Mouse (Mus musculus) heart, embryonic 14.5 days (tissue): Measurements from ENCODE around the gene Ccdc85a. TPM values are rescaled to one million over a fixed set of nuclear protein-coding genes. Genes with fewer than 3 reads are reported as not detected.

Experiments
- ATAC-seq: fragments of 200-750 bp; cut with Nextera tagmentation; 2 replicates; pipeline ENCODE4 v1.8.0; 2017; ENCODE audit warnings: low read depth, moderate TSS enrichment; ENCODE audit not compliant: insufficient number of reproducible peaks, insufficient read depth, low FRiP score
- H3K27ac ChIP-seq, 2 experiments: fragments of 200-500 bp in 1 of 2; fragments of 300-500 bp in 1 of 2; sonication (generic) in 1 of 2; replicated peaks in 1 of 2; 2 replicates each; pipeline ENCODE4 v1.5.1; 2012 to 2014; ENCODE audit warnings: low read depth in 2 of 2, low read length in 2 of 2, control low read depth in 1 of 2, mild to moderate bottlenecking in 1 of 2, mixed read lengths in 1 of 2; ENCODE audit not compliant: control insufficient read depth in 1 of 2, insufficient read depth in 1 of 2
- H3K27me3 ChIP-seq: fragments of 300-500 bp; sonication (generic); 2 replicates; pipeline ENCODE4 v1.6.1; 2014; ENCODE audit warnings: mild to moderate bottlenecking, low read length, control low read depth; ENCODE audit not compliant: control insufficient read depth, insufficient read depth
- H3K36me3 ChIP-seq: fragments of 300-500 bp; sonication (generic); 2 replicates; pipeline ENCODE4 v1.6.1; 2014; ENCODE audit warnings: mild to moderate bottlenecking, control low read depth, low read length, mixed read lengths; ENCODE audit not compliant: control insufficient read depth, insufficient read depth
- H3K4me1 ChIP-seq, 2 experiments: fragments of 200-500 bp in 1 of 2; fragments of 300-500 bp in 1 of 2; sonication (generic) in 1 of 2; 2 replicates each; pipeline ENCODE4 v1.6.1; 2012 to 2014; ENCODE audit warnings: low read length in 2 of 2, control low read depth in 1 of 2, mixed read lengths in 1 of 2; ENCODE audit not compliant: control insufficient read depth in 2 of 2, insufficient read depth in 2 of 2
- H3K4me2 ChIP-seq: fragments of 300-500 bp; sonication (generic); 2 replicates; pipeline ENCODE4 v1.6.1; 2014; ENCODE audit warnings: mild to moderate bottlenecking, low read length
- H3K4me3 ChIP-seq, 2 experiments: fragments of 200-500 bp in 1 of 2; fragments of 300-500 bp in 1 of 2; sonication (generic) in 1 of 2; 2 replicates each; pipeline ENCODE4 v1.5.1; 2012 to 2014; ENCODE audit warnings: low read length in 2 of 2, mild to moderate bottlenecking in 2 of 2, control low read depth in 1 of 2, low read depth in 1 of 2, moderate library complexity in 1 of 2; ENCODE audit not compliant: control insufficient read depth in 1 of 2, insufficient read depth in 1 of 2
- H3K9ac ChIP-seq: fragments of 300-500 bp; sonication (generic); 2 replicates; pipeline ENCODE4 v1.6.1; 2014; ENCODE audit warnings: mild to moderate bottlenecking, low read length
- H3K9me3 ChIP-seq: fragments of 300-500 bp; sonication (generic); 2 replicates; pipeline ENCODE4 v1.6.1; 2016; ENCODE audit warnings: low read length, control low read depth; ENCODE audit not compliant: control insufficient read depth
- WGBS: fragments of 180-500 bp; shearing (Covaris S2); extraction: QIAGEN DNeasy Blood & Tissue Kit; methylation state at CpG from one replicate; pipeline ENCODE4 v1.1.7; 2014; 5-methylcytosine and 5-hydroxymethylcytosine counted together
- polyA plus RNA-seq: library from polyadenylated mRNA; unstranded; fragments of >200 nt; fragmentation: Nextera tagmentation; extraction: Ambion mirVana; gene quantifications from 2 replicates; pipeline ENCODE4 v1.2.1, GENCODE M21; 2014

Gene Ccdc85a
- polyA plus RNA-seq = 0.71 and 0.93 TPM in 2 replicates

GRCm38 (mm10) chr11:28583911-28584434, at the start of gene Ccdc85a:
Gene Ccdc85a (minus strand): TSS chr11:28584324.
- H3K36me3 ChIP-seq = no peaks in the 10 kb centered on the region
- WGBS = 1% methylated on average over 23 of the region's 25 CpGs
- peak; percentile 83 for ATAC-seq
- H3K4me1 ChIP-seq = peaks cover 0 to 5% of the 10 kb centered on the region in 2 experiments; a peak in 1 of 4 replicates
- H3K4me3 ChIP-seq = peak within 1 kb of the TSS; percentile 51 to 55
- no peak within 1 kb of the TSS for H3K27ac ChIP-seq
- H3K9ac ChIP-seq = peak within 1 kb of the TSS; percentile 49
- peak within 1 kb of the TSS; percentile 96 for H3K4me2 ChIP-seq
- H3K9me3 ChIP-seq = no peaks in the 10 kb centered on the region
- peaks cover 24% of the 10 kb centered on the region for H3K27me3 ChIP-seq

DNA sequence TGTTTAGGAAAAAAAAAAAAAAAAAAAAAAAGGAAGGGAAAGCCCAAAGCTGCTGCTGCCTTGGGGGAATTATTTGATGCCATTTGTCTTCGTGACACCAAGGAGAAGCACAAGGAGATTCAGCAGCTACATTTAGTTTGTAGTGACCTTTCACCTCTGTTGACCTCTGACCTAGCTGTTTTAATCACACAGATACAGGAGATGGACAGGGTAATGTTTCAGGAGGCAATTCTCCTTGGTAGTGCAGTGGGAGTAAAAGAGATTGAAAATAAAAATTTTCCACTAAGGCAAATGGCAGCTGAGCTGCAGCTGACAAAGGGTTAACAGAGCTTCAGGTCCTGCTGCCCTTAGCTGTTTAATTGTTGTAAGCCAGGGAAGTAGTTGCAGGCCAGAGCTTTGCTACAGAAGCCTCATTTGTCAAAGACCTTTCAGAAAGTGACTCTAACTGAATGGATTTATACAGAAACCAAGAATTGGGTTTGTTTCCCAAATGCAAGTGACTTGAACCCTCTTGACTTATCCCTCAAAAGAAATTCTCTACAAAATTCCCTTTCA, 49.5 kb upstream of the Ccdc85a start:
- ATAC-seq = no peak
- WGBS = 66% methylated on average over 1 of the region's 1 CpGs
- H3K9me3 ChIP-seq = no peaks in the 10 kb centered on the region
- no peaks in the 10 kb centered on the region for H3K27me3 ChIP-seq
- no peak overlapping the region for H3K4me3 ChIP-seq
- H3K9ac ChIP-seq = no peak overlapping the region
- H3K36me3 ChIP-seq = no peaks in the 10 kb centered on the region
- H3K4me1 ChIP-seq = no peaks in the 10 kb centered on the region
- H3K27ac ChIP-seq = no peak overlapping the region
- no peak overlapping the region for H3K4me2 ChIP-seq

- no peak for ATAC-seq
- Histone ChIP-seq H3K4me1 (no peaks in the 10 kb centered on the region), H3K27me3 (no peaks in the 10 kb centered on the region), H3K9ac (no peak overlapping the region), H3K36me3 (no peaks in the 10 kb centered on the region), H3K4me3 (no peak overlapping the region), H3K4me2 (no peak overlapping the region), H3K9me3 (no peaks in the 10 kb centered on the region), H3K27ac (no peak overlapping the region)
- 94% methylated on average over 1 of the region's 1 CpGs for WGBS
Measured at GRCm38 (mm10) chr11:28633093-28633492, 49.0 kb upstream of the Ccdc85a start.

- Histone ChIP-seq H3K4me2 (no peak overlapping the region), H3K27ac (no peak overlapping the region), H3K4me3 (no peak overlapping the region), H3K36me3 (no peaks in the 10 kb centered on the region), H3K9me3 (no peaks in the 10 kb centered on the region), H3K9ac (no peak overlapping the region), H3K27me3 (no peaks in the 10 kb centered on the region), H3K4me1 (no peaks in the 10 kb centered on the region)
- no peak for ATAC-seq
- 74% methylated on average over 2 of the region's 2 CpGs for WGBS
Measured at GRCm38 (mm10) chr11:28630771-28631170, 46.6 kb upstream of the Ccdc85a start.

- no peaks in the 10 kb centered on the region for H3K4me1 ChIP-seq
- H3K36me3 ChIP-seq = no peaks in the 10 kb centered on the region
- H3K9me3 ChIP-seq = no peaks in the 10 kb centered on the region
- no peak for ATAC-seq
- no peak overlapping the region for H3K4me2 ChIP-seq
- H3K27me3 ChIP-seq = no peaks in the 10 kb centered on the region
- H3K27ac ChIP-seq = no peak overlapping the region
- no peak overlapping the region for H3K9ac ChIP-seq
- H3K4me3 ChIP-seq = no peak overlapping the region
Measured at GRCm38 (mm10) chr11:28610781-28611491, 26.8 kb upstream of the Ccdc85a start.

DNA sequence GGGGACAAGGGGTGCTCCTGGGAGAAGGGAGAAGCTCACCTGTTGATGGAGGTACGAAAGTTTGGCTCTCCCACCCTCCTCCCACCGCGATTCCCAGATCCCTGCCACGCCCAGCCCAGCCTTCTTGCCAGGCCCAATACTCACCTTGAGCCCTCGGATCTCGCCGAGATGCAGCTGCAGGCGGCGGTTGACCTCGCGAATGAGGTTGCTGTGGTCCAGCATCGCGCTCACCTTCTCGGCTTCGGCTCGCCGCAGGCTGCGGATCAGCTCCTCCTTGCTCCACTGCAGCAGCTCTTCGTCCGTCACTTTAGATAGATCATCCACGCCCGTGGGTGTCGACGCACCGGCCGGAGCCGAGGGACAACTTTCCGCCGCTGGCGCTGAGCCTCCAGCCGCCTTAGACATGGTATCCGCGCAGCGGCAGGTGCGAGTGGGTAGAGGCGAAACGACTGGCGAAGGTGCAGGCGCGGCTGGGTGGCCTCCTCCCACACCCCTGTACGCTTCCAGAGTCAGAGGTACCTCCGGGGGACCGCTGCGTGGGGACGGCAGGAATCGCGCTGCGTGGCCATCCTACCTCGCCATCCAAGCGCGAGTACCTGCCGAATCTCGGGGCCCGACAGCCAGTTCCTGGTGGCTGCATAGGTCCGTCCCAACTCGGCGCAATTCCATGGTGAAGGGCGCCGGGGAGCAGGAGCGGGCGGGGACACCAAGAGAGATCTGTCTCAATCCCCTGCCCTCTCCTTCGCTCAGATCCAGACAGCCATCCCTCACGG, 800 bp downstream of the Ccdc85a start:
- WGBS = 1% methylated on average over 61 of the region's 63 CpGs
- no peaks in the 10 kb centered on the region for H3K9me3 ChIP-seq
- peak overlapping the region; percentile 51 to 55 for H3K4me3 ChIP-seq
- H3K27ac ChIP-seq = no peak overlapping the region
- H3K4me1 ChIP-seq = peaks cover 0 to 5% of the 10 kb centered on the region in 2 experiments; a peak in 1 of 4 replicates
- H3K27me3 ChIP-seq = peaks cover 24% of the 10 kb centered on the region
- no peaks in the 10 kb centered on the region for H3K36me3 ChIP-seq
- peak overlapping the region; percentile 49 for H3K9ac ChIP-seq
- H3K4me2 ChIP-seq = peak overlapping the region; percentile 96
- 0 out of 2 replicates have a peak, but pooled peaks have one; percentile 6 for ATAC-seq

DNA sequence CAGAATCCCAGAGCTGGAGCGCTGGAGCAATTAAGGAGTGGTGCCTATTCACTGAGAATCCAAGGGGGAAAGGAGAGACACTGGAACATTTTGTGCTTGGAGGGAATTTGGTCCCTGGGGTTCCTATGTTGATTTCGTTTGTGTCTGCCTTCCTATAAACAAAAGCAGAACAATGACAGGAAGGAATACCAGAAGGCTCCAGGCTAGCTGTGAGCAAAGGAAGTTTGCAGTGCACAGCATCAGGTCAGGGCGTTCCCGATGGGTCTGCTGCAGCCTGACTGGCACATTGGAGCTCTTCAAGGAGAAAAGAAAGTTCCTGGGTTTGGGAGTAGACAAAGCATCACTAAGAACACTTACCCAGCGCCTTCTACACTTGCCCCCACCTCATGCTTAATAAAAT, 1.9 kb downstream of the Ccdc85a start:
- Histone ChIP-seq H3K36me3 (no peaks in the 10 kb centered on the region), H3K4me2 (no peak overlapping the region), H3K4me1 (peaks cover 0 to 5% of the 10 kb centered on the region in 2 experiments; a peak in 1 of 4 replicates), H3K9me3 (no peaks in the 10 kb centered on the region), H3K4me3 (no peak overlapping the region), H3K27ac (no peak overlapping the region), H3K9ac (no peak overlapping the region), H3K27me3 (peaks cover 24% of the 10 kb centered on the region)
- 17% methylated on average over 5 of the region's 5 CpGs for WGBS
- ATAC-seq = no peak
